Mouse (Mus musculus) ES-CJ7 (cell line): ENCODE data around the gene Lmod3.
"Not testable (repeated sequence)": the region's sequence is repeated elsewhere in the genome, so short reads cannot be mapped to it uniquely, and the experiment has no call there.

Experiments
- DNase-seq: peaks from one replicate; pipeline ENCODE4 v3.0.0; 2011; ENCODE audit warnings: low read depth, low spot score

The Lmod3 gene

GRCm38 (mm10) chr6:97276366-97276765, 23.8 kb upstream of the Lmod3 start:
- DNase-seq, result peak; percentile 48

DNA sequence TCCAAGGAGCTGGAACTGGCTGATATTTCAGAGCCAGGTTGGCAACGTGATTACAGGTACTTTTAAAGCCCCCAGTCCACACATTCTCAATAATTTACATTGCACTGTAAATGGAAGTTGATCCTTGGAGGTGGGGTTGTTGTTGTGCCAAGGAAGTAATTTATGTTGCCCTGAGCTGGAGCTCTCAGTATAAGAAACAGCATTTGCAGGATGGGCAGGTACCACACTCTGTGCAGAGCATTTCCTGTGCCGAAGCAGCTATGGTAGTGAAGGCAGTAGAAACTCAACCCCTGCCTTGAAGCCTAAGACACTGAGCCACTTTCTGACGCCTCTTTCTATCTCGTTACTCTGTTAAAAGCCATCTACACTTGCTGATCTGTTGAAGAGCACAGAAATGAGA, 23.2 kb upstream of the Lmod3 start:
- DNase-seq, result no peak

- no peak for DNase-seq
Observed at GRCm38 (mm10) chr6:97273777-97274176, 21.2 kb upstream of the Lmod3 start.

GRCm38 (mm10) chr6:97273058-97273710, 20.6 kb upstream of the Lmod3 start:
- DNase-seq, result no peak

DNA sequence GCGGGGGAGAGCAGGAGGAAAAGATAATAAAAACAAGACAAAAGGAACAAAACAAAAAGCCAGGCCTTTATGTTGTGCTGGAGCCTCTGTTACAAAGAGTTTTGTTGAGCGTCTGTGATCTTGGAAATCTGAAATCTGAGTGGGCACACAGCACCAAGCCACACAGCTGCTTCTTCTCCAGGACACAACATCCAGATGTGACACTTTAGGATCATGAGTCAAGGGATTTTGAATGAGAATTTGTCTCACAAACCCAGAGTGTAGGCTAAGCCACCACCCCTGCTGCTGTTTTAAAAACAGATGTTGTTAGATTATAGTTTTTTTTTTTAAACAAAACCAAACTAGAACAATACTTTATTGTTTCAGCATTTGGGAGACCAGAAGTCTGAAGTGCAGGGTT, 19.8 kb upstream of the Lmod3 start:
- no peak for DNase-seq

DNA sequence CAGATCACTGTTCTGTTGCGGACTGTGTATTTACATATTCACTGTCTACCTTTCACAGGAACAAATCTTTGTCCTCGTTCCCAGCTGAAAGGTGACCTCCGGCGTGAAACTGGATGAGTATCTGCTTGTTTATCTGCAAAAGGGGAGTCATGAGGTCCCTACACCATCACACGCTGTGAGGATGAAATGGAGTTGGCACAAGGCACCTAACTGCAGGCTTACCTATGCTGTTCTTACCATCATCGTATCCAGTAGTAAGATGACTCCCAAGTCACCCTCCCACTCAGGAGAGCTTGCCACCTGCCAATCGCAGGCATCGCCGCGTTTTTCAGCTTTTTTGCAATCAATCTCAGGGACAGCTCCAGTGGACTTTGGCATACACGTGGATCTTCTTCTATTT, 17.0 kb upstream of the Lmod3 start:
- no peak for DNase-seq

GRCm38 (mm10) chr6:97267132-97267531, 14.6 kb upstream of the Lmod3 start:
- no peak for DNase-seq

GRCm38 (mm10) chr6:97266661-97267060, 14.1 kb upstream of the Lmod3 start:
- no peak for DNase-seq

- DNase-seq, result no peak
Observed at GRCm38 (mm10) chr6:97265705-97266104, 13.1 kb upstream of the Lmod3 start.

DNA sequence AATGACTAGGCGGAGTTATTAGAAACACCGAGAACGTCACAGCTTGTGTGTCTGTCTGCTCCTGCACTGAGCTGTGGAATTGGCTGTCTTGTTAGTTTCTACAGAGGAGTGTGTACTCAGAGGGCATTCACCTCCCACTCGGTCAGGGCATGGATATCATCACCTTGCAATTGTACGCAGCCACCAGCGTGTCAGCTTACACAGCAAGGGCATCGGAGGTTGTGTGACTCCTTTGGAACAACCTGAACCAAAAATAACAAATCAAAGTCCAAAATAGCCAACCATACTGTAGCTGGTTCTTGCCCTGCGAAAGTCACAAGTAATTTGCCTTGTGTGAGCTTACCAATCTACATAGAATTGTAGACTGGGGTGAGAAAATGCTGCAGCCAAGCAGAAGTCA, 12.7 kb upstream of the Lmod3 start:
- no peak for DNase-seq

DNA sequence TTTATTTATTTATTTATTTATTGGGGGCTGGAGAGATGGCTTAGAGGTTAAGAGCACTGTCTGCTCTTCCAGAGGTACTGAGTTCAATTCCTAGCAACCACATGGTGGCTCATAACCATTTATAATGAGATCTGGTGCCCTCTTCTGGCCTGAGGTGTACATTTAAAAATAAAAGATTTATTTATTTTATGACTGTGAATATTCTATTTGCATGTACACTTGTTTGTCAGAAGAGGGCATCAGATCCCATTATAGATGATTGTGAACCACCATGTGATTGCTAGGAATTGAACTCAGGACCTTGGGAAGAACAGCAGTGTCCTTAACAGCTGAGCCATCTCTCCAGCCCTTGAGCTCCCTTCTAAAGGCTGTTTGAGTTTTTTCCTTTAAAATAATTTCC, 11.2 kb upstream of the Lmod3 start:
- DNase-seq, result not testable (repeated sequence)

DNA sequence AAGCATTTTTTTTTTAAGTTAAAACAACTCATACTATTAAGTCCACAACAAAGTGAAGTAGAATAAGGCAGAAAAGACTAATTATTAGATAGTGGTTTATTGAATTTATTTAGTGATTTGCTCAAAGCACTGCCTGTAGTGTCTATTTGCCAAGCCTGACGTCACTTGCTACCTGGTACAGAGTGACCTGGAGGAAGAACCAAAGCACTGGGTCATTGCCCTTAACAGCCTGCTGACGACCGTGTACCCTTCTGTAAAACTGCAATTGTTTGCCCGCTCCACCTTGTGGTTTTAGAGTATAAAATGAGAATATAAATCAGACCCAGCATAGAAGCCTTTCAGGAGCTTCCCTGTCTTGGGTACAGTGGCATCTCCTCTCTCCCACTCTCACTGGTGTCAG, 9.7 kb upstream of the Lmod3 start:
- DNase-seq, result no peak

GRCm38 (mm10) chr6:97259926-97260325, 7.4 kb upstream of the Lmod3 start:
- DNase-seq, result not testable (repeated sequence)

DNA sequence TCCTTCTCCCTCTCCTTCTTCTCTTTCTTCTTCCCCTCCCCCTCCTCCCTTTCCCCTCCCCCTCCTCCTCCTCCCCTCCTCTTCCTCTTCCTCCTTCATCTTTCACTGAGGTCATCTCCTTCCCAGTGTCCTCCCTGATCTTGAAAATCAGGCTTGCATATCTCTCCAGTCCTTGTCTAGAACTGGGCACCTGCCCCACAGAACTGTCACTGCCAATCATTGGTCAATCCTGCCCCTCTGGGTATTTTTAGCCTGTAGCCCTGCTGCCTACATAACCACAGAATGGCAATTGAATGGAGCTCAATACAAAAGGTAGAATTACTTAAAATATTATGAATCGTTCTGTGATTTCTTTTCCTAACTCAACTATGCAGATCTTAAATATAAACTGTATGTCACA, 5.9 kb upstream of the Lmod3 start:
- no peak for DNase-seq

DNA sequence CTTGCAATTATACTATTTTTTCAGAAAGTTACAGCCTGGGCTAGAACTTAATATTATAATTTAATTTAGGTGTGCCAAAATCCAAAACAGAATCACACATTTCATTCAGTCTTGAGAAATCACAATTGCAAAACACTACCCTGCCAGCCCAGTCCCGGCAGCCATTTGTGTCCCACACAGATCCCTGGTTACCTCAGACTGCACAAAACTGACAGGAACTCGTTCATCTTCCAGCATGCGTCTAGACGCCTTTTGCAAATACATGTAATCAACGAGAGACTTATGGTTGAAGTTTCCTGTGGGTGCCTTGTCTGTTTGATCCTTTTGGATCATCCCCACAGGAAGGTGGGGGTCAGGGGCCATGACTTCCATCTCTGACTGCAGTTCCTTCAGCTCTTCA, 473 bp downstream of the Lmod3 start:
- no peak for DNase-seq

- DNase-seq, result peak; percentile 75
Observed at GRCm38 (mm10) chr6:97250966-97251365, 1.6 kb downstream of the Lmod3 start.

GRCm38 (mm10) chr6:97245200-97245599, 7.4 kb downstream of the Lmod3 start:
- no peak for DNase-seq

GRCm38 (mm10) chr6:97242522-97242921, 10.0 kb downstream of the Lmod3 start:
- no peak for DNase-seq

- no peak for DNase-seq
Observed at GRCm38 (mm10) chr6:97240092-97240491, 12.5 kb downstream of the Lmod3 start.

DNA sequence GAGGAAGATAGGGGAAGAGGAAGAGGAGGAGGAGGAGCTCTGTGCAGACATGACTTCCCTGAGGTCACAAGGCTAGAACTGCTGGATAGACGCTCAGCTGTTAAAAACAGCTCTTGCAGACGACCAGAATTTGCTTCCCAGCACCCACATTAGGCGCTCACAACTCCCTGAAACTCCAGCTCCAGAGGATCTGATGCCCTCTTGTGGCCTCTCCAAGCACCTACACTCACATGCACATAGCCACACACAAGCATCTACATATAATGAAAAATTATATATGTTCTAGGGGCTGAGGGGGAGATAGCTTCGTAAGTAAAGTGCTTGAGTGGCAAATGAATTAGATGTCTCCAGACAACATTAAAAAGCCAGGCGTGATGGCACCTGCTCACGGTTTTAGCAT, 13.2 kb downstream of the Lmod3 start:
- peak; percentile 45 for DNase-seq

DNA sequence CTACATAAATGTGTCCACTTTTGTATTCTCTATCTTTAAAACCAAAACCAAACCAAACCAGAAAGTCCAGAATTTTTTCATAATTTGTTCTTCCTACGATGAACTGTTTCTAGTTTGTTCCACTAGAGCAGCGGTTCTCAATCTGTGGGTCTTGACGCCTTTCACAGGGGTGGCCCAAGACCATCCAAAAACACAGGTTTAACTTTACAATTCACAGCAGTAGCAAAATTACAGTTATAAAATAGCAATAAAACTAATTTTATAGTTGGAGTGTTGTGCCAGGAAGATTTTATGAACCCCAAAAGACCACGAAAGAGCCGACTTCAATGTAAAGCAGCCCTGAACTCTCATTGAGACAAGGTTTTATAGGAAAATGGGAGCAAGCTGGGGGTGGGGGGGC, 16.5 kb downstream of the Lmod3 start:
- no peak for DNase-seq

DNA sequence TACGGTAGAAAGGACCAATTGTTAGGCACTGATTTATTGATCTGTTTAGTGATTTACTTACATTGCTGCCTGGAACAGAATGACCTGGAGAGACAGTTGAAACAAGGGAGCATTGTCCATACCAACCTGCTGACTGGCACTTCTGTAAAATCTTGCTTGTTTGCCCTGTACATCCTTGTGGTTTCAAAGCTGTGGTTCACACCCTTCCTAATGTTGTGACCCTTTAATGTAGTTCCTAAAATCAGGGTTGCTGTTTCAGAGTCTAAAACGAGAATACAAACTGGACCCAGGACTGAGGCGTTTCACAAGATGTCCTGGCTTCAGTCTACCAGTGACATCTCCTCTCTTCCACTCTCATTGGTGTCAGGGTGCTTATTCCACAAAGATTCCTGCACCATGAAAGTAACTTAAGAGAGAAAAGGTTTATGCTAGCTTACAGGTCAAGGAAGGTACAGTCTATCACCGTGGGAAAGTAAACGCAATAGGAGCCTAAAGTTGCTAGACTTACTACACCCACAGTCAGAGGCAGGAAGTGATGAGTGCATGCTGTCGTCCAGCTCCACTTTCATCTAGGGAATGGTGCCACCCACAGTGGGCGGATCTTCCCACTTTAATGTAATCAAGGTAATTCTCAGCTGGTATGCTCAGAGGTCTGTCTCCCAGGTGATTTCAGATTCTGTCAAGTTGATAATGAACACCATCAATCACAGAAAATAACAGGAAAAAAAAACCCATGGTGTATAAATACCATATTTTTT, 17.5 kb downstream of the Lmod3 start:
- DNase-seq, result no peak

DNA sequence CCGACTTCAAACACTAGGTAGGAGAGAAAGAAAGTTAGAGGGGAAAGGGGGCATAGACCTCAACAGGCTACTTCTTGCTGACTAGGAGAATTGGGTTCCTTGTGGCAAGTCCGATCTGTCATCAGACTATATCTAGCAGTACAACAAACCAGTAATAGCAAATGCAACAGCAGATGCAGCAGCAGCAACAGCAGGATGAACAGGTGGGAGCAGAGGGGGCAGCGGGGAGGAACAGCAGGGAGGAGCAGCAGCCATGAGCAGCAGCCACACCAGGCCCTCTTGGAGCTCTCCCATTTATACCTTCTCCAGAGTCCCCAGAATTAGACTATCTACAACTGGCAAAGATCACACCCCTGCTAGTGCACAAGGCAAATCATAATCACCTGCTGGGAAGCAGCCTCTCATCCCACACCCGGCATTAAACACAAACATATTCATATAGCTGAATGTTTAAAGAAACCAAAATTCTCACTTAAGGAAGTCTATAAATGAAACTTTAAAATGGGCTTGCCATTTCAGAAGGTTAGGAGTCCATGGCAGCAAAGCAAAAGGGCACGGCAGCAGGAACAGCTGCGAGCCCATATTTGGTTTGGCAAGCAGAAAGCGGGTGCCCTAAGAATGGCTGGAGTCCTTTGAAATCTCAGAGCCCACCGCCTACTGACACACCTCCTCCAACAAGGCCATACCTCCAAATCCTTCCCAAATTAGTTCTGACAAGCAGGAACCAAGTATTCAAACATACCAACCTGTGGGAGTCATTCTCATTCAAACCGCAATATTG, 25.3 kb downstream of the Lmod3 start:
- DNase-seq, result no peak
